Mouse (Mus musculus) monocyte, adult 2 months (primary cell): ENCODE measurements around the gene Rbbp5.

Experiments
- DNase-seq, 2 experiments: peaks; one replicate each; pipeline ENCODE4 v3.0.0; 2022; ENCODE audit warnings: low spot score in 2 of 2, low read depth in 1 of 2

The Rbbp5 gene

GRCm38 (mm10) chr1:132483759-132484158 lies 6.6 kb downstream of the Rbbp5 start:
- DNase-seq: no peak

- no peak for DNase-seq
Observed at GRCm38 (mm10) chr1:132500535-132500934, 23.4 kb downstream of the Rbbp5 start.

DNA sequence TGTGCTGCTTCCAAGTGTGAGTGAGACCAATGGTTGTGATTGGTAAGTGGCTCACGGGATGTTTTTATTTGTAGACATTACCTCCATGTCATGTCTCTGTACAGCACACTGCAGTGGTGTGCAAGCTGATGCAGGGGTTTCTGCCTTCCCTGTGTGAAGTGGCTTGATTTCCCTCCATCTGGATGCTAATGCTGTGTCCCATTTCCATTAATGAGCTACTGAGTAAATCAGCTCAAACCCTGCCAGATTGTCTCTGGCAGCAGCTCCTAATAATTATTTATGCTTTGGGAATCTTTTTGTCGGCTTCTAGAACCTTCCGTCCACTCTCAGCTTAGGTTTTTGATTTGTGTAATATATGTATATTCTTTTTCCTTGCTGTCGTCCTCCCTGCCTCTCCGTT lies 28.0 kb downstream of the Rbbp5 start:
- no peak for DNase-seq

DNA sequence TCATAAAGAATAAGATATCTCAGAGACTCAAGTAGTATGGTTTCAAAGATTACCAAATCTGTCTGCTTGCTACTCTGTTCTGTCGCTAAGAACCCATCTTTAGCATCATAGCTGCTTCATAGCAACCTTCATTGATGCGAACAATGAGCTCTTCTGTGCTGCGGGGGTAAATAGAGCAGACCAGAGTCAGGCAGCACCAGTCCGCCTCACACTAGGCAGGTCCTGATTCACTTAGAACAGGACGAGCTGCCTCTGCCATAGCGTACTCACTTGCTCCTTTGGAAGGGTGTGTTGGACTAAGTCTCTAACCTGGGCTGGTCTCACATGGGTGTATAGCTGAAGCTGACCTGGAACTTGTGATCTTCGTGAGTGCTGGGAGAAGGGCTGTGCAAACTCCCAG lies 28.9 kb downstream of the Rbbp5 start, which contains the start of gene Tmem81:
Tmem81 (plus strand) TSS at position 173 of the 400 bp plus-strand sequence.
- no peak for DNase-seq

- DNase-seq: no peak
Observed at GRCm38 (mm10) chr1:132506656-132507055, 29.5 kb downstream of the Rbbp5 start.

DNA sequence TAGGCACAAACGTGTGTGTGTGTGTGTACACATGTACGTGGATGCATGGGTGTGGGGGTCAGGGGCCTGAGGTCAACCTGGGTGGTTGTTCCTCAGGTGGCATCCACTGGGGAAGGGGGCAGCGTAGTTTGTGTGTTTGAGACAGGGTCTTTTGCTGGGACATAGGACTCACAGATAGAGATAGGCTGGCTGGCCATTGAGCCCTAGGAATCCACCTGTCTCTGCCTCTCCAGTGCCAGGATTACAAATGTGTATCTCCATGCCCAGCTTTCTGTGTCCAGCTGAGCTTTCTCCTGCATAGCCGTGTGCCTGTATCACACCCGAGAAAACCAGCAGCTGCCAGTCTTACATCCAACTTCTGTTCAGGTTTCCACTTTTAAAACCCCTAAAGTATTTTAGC lies 32.6 kb downstream of the Rbbp5 start:
- DNase-seq: no peak

DNA sequence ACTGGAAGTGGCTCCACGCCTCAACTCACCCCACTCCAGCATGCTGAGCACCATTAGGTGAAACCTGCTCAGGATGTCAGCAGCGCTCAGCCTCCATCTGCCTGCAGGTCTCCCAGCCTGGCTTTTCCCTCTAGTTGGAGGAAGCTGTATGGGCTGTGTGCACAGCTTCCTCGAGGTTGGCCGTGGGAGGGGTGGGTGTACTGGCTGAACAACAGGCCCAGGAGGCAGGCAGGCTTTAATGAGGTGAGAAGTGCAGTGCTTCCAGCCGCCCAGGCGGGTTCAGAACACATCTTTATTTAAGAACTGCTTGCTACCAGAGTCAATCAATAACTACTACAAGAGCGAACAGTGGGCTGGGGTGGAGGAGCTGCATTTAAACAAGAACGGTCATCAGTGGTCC lies 34.4 kb downstream of the Rbbp5 start:
- DNase-seq: no peak

DNA sequence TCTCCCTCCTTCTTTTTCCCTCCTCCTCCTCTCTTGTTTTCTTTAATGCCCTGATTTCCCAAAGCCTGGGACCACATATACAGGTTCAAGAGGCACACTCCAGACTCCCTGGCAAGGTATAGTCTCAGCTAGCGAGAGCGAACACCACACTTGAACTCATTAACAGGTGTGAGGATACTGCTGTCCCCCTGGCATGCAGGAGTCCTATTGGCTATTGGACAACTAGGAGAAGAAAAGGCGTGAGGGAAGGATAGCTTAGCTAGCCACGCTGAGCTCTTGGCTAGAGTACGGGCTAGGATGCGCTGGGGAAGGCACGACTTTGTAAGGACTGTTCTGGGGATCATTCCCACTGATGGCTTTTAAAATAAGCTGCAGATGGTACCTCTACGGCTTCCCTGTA lies 34.9 kb downstream of the Rbbp5 start:
- no peak for DNase-seq

GRCm38 (mm10) chr1:132515339-132515738 lies 38.2 kb downstream of the Rbbp5 start:
- no peak for DNase-seq

DNA sequence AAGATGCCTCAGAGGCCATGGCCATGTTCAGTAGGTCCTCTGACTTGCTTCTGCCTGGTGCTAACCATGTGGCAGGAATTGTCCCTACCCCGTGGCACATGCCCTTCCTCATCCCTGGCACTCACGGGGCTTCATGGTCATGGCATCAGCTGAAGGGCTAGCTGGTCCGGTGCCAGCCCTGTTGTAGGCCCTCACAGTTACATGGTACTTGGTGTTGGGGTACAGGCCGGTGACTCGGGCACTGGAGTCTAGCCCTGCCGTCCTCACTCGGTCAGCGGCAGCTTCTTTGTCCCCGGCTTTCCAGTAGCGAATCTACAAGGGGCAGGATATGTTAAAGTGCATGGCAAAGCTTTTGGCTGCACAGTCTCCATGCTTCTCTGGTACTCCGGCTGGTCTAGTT lies 39.6 kb downstream of the Rbbp5 start:
- no peak for DNase-seq

DNA sequence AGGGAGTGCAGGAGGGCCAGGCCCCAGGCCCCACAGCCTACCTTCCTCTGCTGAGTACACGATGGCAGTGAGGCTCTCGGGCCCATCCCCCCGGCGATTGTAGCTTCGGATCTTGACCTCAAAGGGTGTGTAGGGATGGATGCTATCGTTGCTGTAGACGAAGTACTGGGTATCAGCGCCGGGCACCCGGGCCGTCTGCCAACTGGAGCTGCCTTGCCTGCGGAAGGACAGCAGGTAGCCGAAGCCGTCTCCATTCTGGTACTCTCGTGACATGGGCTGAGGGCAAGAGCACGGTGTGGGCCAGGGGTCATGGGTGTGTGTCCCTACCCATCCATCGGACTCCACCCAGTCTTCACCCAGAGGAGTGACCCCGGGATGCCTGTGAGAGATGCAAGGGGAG lies 41.5 kb downstream of the Rbbp5 start:
- no peak for DNase-seq

- no peak for DNase-seq
Observed at GRCm38 (mm10) chr1:132519734-132520133, 42.6 kb downstream of the Rbbp5 start.

DNA sequence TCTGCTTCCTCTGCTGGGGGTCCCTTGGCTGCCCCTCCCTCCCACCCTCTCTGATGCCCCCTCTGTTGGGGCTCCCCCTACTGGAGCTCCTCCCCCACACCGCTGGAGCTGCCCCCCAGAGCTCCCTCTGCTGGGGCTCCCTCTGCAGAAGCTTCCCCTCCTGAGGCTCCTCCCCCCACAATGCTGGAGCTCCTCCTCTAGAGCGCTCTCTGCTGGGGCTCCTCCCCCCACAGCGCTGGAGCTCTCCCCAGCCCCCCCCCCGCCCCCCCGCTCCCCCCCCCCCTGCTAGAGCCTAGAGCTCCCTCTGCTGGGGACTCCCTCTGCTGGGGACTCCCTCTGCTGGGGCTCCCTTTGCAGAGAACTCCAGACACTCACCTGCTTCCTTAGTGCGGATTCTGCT lies 43.6 kb downstream of the Rbbp5 start:
- DNase-seq: peak in 1 of 2 experiments; percentile 16

- no peak for DNase-seq
Observed at GRCm38 (mm10) chr1:132523048-132523447, 45.9 kb downstream of the Rbbp5 start.

DNA sequence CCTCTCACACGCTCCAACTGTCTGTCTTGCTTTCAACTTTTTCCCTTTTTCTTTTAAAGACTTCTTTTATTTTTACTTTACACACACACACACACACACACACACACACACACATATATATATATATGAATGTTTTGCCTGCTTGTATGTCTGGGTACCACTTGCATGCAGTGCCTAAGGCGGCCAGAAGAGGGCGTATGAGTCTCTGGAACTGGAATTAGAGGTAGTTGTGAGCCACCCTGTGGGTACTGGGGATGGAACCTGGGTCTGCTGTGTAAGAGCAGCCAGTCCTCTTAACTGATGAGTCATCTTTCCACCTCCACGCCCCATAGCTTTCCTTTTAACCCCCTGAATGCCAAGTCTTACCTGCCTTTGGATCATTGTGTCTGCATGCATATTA lies 46.8 kb downstream of the Rbbp5 start:
- DNase-seq: peak in 1 of 2 experiments; percentile 36

GRCm38 (mm10) chr1:132525832-132526231 lies 48.7 kb downstream of the Rbbp5 start:
- DNase-seq: peak; percentile 8 to 12

DNA sequence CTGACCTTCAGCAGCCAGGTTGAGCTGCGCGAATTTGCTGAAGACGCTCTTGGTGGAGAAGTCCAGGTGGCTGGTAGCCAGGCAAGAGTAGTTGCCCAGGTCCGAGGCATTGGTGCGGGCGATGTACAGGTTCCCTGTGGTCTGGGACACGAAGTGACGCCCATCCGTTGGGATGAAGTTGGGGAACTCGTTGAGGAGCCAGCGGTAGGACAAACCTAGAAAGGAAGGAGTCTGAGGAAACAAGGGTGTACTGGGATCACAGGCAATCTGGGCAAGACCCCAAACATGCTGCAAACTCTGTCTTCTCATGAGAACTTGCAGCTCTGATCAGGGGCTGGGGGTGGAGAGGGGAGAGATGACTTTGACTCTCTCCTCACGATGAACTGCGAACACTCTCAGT lies 50.9 kb downstream of the Rbbp5 start:
- no peak for DNase-seq

- no peak for DNase-seq
Observed at GRCm38 (mm10) chr1:132528647-132529334, 51.6 kb downstream of the Rbbp5 start.

DNA sequence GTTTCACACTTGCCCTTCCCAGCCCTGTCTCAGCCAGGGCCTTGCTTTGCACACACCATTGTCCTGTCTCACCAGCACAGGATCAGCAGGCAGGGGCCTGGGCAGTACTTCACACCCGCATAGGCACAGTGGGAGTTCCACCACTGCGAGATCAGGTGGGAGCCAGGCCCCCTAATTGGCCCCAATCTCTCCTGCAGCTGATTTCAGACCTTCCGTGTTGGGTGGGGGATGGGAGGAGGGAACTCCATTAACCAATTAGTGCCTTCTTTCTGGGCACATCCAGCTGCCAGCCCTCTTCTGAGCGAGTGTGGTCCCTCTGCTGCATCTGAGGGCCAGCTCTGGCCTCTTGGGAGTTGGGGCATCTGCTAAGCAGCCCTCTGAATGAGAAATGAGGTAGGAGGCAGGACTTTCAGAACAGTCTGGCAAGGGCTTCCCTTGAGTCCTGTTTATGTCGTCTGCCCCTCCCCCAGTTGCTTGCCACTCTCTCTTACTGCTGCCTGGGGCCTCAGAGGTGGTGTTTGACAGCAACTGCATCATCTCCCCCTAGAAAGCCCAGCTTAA lies 53.5 kb downstream of the Rbbp5 start:
- DNase-seq: no peak

- no peak for DNase-seq
Observed at GRCm38 (mm10) chr1:132532521-132532920, 55.4 kb downstream of the Rbbp5 start.

DNA sequence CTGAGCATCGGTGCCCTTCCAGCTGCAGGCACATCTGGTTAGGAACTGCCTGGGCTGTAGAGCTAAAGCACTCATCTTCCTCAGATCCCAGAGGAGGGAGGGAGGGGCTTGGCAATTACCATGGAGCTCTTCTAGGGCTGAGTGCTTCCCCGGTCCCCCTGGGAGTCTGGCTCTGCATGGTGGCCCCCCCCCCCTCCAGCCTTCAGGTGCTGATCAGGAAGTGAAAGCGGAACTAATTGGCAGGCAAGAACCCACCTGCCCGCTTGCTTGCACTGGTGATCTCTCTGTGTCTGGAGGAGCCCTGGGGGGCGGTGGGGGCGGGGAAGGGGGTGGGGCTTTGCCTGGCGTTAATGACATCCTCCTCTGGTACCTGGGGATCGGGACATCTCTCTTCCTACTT lies 56.7 kb downstream of the Rbbp5 start:
- DNase-seq: no peak

- no peak for DNase-seq
Observed at GRCm38 (mm10) chr1:132535541-132535940, 58.4 kb downstream of the Rbbp5 start.

DNA sequence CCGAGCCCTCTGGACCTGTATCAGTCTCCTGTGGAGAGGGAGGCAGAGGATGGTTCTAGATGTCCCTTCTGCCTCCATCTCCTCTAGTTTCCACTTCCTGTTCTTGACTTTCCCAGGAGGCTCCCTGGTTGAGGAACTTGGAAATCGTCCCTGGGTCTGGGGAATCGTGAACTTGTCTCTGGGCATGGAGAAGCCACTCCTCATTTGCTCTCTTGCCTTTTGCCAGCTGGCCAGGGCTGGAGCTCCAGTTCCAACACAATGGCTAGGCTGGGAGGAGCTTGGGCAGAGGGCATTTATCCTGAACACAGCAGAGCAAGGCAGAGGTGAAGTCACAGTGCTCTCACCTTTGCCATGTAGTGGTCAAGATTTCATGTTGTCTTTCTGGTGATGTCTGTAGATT lies 59.3 kb downstream of the Rbbp5 start:
- DNase-seq: no peak
